Mouse (Mus musculus) liver, embryonic 14.5 days (tissue): ENCODE data around the gene Tbc1d4.

ENCODE experiments used
- CTCF ChIP-seq: IDR thresholded peaks from 2 replicates; pipeline ENCODE4 v1.5.1; 2016; ENCODE audit warnings: antibody characterized with exemption, low read depth, control low read depth
- EP300 ChIP-seq: IDR thresholded peaks from 2 replicates; pipeline ENCODE4 v1.6.1; 2016; ENCODE audit warnings: antibody characterized with exemption, low read depth

DNA sequence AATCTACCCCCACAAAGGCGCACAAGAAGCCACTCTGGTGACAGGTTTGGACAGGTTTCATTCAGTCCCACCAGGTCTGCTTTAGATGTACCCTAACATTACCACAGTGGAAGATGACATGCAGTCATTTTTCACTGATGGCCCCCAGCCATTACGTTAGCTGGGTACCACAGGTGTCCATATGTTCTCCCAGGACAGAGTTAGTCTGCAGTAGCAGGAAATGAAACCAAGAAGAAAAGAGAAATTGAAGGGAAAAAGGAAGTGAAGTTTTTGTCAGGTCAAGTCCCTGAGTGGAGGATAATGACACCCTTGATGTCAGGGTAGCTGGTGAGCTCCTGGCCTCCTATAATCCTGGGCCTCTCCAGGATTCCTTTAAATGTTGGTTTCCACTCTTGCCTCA is 89.0 kb downstream of the Tbc1d4 start:
- TF ChIP-seq CTCF (no peak), EP300 (no peak)
